Mouse (Mus musculus) midbrain, embryonic 14.5 days (tissue): ENCODE data around the gene Nop14. TPM values are rescaled to one million over a fixed set of nuclear protein-coding genes. Genes with fewer than 3 reads are reported as not detected.

Experiments used
- polyA plus RNA-seq: library from polyadenylated mRNA; unstranded; fragments of >200 nt; fragmentation: Nextera tagmentation; extraction: Ambion mirVana; gene quantifications from 2 replicates; pipeline ENCODE4 v1.2.1, GENCODE M21; 2014

Nop14 gene
- polyA plus RNA-seq, 1 experiment from 2014 or later: 20.7 TPM

Other genes with a start within 250 kb of the Nop14 start
- 5.9 and 6.2 TPM in 2 replicates for gene Tnip2, start 146.2 kb downstream of the Nop14 start, polyA plus RNA-seq
- 21.7 and 30.6 TPM in 2 replicates for gene Sh3bp2, start 134.3 kb downstream of the Nop14 start, polyA plus RNA-seq
- 204 and 221 TPM in 2 replicates for gene Add1, start 86.5 kb downstream of the Nop14 start, polyA plus RNA-seq
- 93.6 and 96.4 TPM in 2 replicates for gene Mfsd10, start 22.9 kb downstream of the Nop14 start, polyA plus RNA-seq
- 1.5 and 1.6 TPM in 2 replicates for gene Grk4, start 231 bp upstream of the Nop14 start, polyA plus RNA-seq
- 19.7 and 20.7 TPM in 2 replicates for gene Htt, start 101.6 kb upstream of the Nop14 start, polyA plus RNA-seq
- gene Msantd1, start 247.9 kb upstream of the Nop14 start, polyA plus RNA-seq: 3.1 and 4.8 TPM in 2 replicates